ENCODE assay signal across 8 mouse cellular contexts in the genomic region with DNA sequence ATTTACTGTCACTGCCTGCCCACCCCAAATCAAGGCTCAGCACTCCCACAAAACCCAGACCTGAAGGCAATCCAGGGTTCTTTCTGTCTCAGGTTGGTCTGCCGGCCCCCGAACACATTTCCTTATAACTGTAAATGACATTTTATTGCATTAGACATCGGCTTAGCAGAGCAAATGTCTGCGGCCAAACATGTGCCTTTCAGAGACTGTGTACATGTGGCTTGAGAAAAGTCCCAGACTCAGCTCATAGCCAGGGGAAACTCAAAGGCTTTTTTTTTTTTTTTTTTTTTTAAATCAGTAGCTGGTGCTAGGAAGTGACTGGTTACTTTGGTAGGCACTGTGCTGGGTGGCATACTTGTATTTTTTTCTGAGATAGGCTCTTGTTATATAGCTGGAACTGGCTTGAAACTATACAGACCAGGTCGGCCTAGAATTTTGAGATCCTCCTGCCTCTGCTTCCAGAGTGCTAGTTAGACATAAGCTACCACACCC. TPM values are rescaled to one million over a fixed set of nuclear protein-coding genes. Genes with fewer than 3 reads are reported as not detected.
DNase-seq lines count a peak whose midpoint lies in the region; ATAC-seq and TF ChIP-seq lines count a peak whose summit lies in the region.

No protein-coding gene starts in this region.

- H3K27ac ChIP-seq in kidney, embryonic 14.5 days (ENCODE audit: low read depth, low read length) = no peak overlapping the region
- H3K27ac ChIP-seq in embryonic facial prominence, embryonic 10.5 days (replicated peaks) = peak overlapping the region; percentile 98

- peaks cover 31% of the 10 kb centered on the region for H3K36me3 ChIP-seq in kidney, embryonic 14.5 days (ENCODE audit: control insufficient read depth, insufficient read depth, low read length)
- H3K36me3 ChIP-seq in embryonic facial prominence, embryonic 10.5 days (replicated peaks) = peaks cover 70% of the 10 kb centered on the region
- peaks cover 5% of the 10 kb centered on the region for H3K36me3 ChIP-seq in myocyte (ENCODE audit: control insufficient read depth, insufficient read depth)

- H3K4me1 ChIP-seq in kidney, embryonic 14.5 days (ENCODE audit: control insufficient read depth, insufficient read depth, low read length) = peaks cover 6% of the 10 kb centered on the region; the same call in 1 of the 2 replicates
- H3K4me1 ChIP-seq in embryonic facial prominence, embryonic 10.5 days = peaks cover 30% of the 10 kb centered on the region

- H3K4me3 ChIP-seq in kidney, embryonic 14.5 days (ENCODE audit: low read length) = peak overlapping the region; percentile 87; the same call in 1 of the 2 replicates
- peak overlapping the region; percentile 86 for H3K4me3 ChIP-seq in embryonic facial prominence, embryonic 10.5 days
- H3K4me3 ChIP-seq in myocyte = peak overlapping the region; percentile 88

- peak overlapping the region; percentile 95 for H3K9ac ChIP-seq in kidney, embryonic 14.5 days (ENCODE audit: low read depth, low read length)

- ATAC-seq in kidney, embryonic 14.5 days (ENCODE audit: low FRiP score, low TSS enrichment) = no peak

- peaks cover 12% of the 10 kb centered on the region for H3K79me2 ChIP-seq in myocyte (ENCODE audit: control insufficient read depth, insufficient read depth)

- no peak for TF ChIP-seq POLR2A in myocyte (IDR thresholded peaks at IDR 0.05; ENCODE audit: insufficient read length, low read depth)

- H3K27me3 ChIP-seq in kidney, embryonic 14.5 days (ENCODE audit: control insufficient read depth, insufficient read depth, low read length) = no peaks in the 10 kb centered on the region
- H3K27me3 ChIP-seq in embryonic facial prominence, embryonic 10.5 days (replicated peaks; ENCODE audit: low read depth, poor library complexity, severe bottlenecking) = no peaks in the 10 kb centered on the region
- H3K27me3 ChIP-seq in myocyte (ENCODE audit: control insufficient read depth, insufficient read depth, insufficient read length) = no peaks in the 10 kb centered on the region

- WGBS in kidney, embryonic 14.5 days = 92% methylated on average over 5 of the region's 5 CpGs
- 94% methylated on average over 5 of the region's 5 CpGs for WGBS in embryonic facial prominence, embryonic 10.5 days

- H3ac ChIP-seq in myocyte (ENCODE audit: control insufficient read depth, insufficient read length) = no peak overlapping the region

- DNase-seq in kidney, postnatal 25 days = no peak
- DNase-seq in embryonic facial prominence, embryonic 10.5 days (ENCODE audit: low spot score) = no peak
- DNase-seq in induced T-regulatory cell, adult 2 months (ENCODE audit: low read depth) = peak; percentile 34
- DNase-seq in c-Kit-positive CD71-positive TER-119-positive erythroid progenitor cells, embryonic 14.5 days (ENCODE audit: low spot score) = no peak
- no peak for DNase-seq in thymus, postnatal 4 days
- DNase-seq in frontal cortex, postnatal 36 days (ENCODE audit: low spot score in 2 of 2) = no peak

- no peaks in the 10 kb centered on the region for H3K9me3 ChIP-seq in kidney, embryonic 14.5 days (ENCODE audit: control insufficient read depth, low read length)
- no peaks in the 10 kb centered on the region for H3K9me3 ChIP-seq in embryonic facial prominence, embryonic 10.5 days

- peak overlapping the region; percentile 52 for H3K4me2 ChIP-seq in kidney, embryonic 14.5 days (replicated peaks; ENCODE audit: low read depth, low read length)
- H3K4me2 ChIP-seq in myocyte (ENCODE audit: low read depth) = peak overlapping the region; percentile 93

TF ChIP-seq in myocyte, 11 proteins besides CTCF, POLR2A, EP300 and RAD21:
- TF ChIP-seq REST (IDR thresholded peaks at IDR 0.05; ENCODE audit: insufficient read depth, insufficient read length) (no peak), CEBPB (IDR thresholded peaks at IDR 0.05; ENCODE audit: insufficient read depth, poor library complexity, severe bottlenecking) (no peak), TCF12 (IDR thresholded peaks at IDR 0.05; ENCODE audit: insufficient read depth, poor library complexity, severe bottlenecking) (no peak), USF1 (IDR thresholded peaks at IDR 0.05; ENCODE audit: low read depth) (no peak), MAX (IDR thresholded peaks at IDR 0.05; ENCODE audit: low read depth) (no peak), E2F4 (IDR thresholded peaks at IDR 0.05; ENCODE audit: insufficient read depth) (no peak), MYOD1 (IDR thresholded peaks at IDR 0.05; ENCODE audit: control insufficient read depth in 1 of 3, insufficient read length in 2 of 3, low read depth in 2 of 3) (no peak), MYOG (IDR thresholded peaks at IDR 0.05; ENCODE audit: control insufficient read depth in 1 of 3, insufficient read depth in 1 of 3, insufficient read length in 2 of 3, low read depth in 2 of 3) (no peak), SRF (IDR thresholded peaks at IDR 0.05; ENCODE audit: control insufficient read depth, insufficient read length, low read depth) (no peak), TCF3 (IDR thresholded peaks at IDR 0.05; ENCODE audit: insufficient read length, low read depth) (no peak), POLR2AphosphoS2 (IDR thresholded peaks at IDR 0.05; ENCODE audit: insufficient read length, low read depth) (no peak)

RNA-seq across cellular contexts. Expression of a gene that starts 1.3 kb away (rescaled TPM):
- 1.2 and 1.6 TPM in 2 replicates for polyA plus RNA-seq in kidney, embryonic 14.5 days (2014; fragmentation: Nextera tagmentation; extraction: Ambion mirVana)
- polyA plus RNA-seq in embryonic facial prominence, embryonic 10.5 days (2016; fragmentation: Nextera tagmentation; extraction: Ambion mirVana) = 0.75 and 0.83 TPM in 2 replicates
- 0.86 TPM for polyA plus RNA-seq in myocyte (2012; fragmentation: generic; extraction: Trizol)

RNA-seq across cellular contexts. Expression of a gene that starts 1.4 kb away (rescaled TPM):
- 18.8 and 43.8 TPM in 2 replicates for polyA plus RNA-seq in kidney, embryonic 14.5 days (2014; fragmentation: Nextera tagmentation; extraction: Ambion mirVana)
- 53.9 and 58.9 TPM in 2 replicates for polyA plus RNA-seq in embryonic facial prominence, embryonic 10.5 days (2016; fragmentation: Nextera tagmentation; extraction: Ambion mirVana)
- polyA plus RNA-seq in myocyte (2012; fragmentation: generic; extraction: Trizol) = 10.7 TPM

RNA-seq across cellular contexts. Expression of a gene that starts 27.4 kb away (rescaled TPM):
- polyA plus RNA-seq in kidney, embryonic 14.5 days (2014; fragmentation: Nextera tagmentation; extraction: Ambion mirVana) = 25.2 and 29.3 TPM in 2 replicates
- polyA plus RNA-seq in embryonic facial prominence, embryonic 10.5 days (2016; fragmentation: Nextera tagmentation; extraction: Ambion mirVana) = 26.1 and 28.8 TPM in 2 replicates
- 17.8 TPM for polyA plus RNA-seq in myocyte (2012; fragmentation: generic; extraction: Trizol)

RNA-seq across cellular contexts. Expression of a gene that starts 27.4 kb away (rescaled TPM):
- 155 and 160 TPM in 2 replicates for polyA plus RNA-seq in kidney, embryonic 14.5 days (2014; fragmentation: Nextera tagmentation; extraction: Ambion mirVana)
- polyA plus RNA-seq in embryonic facial prominence, embryonic 10.5 days (2016; fragmentation: Nextera tagmentation; extraction: Ambion mirVana) = 136 and 142 TPM in 2 replicates
- polyA plus RNA-seq in myocyte (2012; fragmentation: generic; extraction: Trizol) = 55.2 TPM

RNA-seq across cellular contexts. Expression of a gene that starts 36.6 kb away (rescaled TPM):
- polyA plus RNA-seq in kidney, embryonic 14.5 days (2014; fragmentation: Nextera tagmentation; extraction: Ambion mirVana) = 25.5 and 26.5 TPM in 2 replicates
- polyA plus RNA-seq in embryonic facial prominence, embryonic 10.5 days (2016; fragmentation: Nextera tagmentation; extraction: Ambion mirVana) = 35.0 and 35.1 TPM in 2 replicates
- 10.0 TPM for polyA plus RNA-seq in myocyte (2012; fragmentation: generic; extraction: Trizol)
